Mouse (Mus musculus) liver, embryonic 15.5 days (tissue): ENCODE results near the gene Rpp14. TPM values are rescaled to one million over a fixed set of nuclear protein-coding genes. Genes with fewer than 3 reads are reported as not detected.
A peak's percentile ranks its signal among the peaks of the same experiment; 100 is the strongest.

Experiments used
- ATAC-seq: fragments of 200-750 bp; cut with Nextera tagmentation; 2 replicates; pipeline ENCODE4 v1.8.0; 2017; ENCODE audit warnings: moderate number of reproducible peaks, mild to moderate bottlenecking, moderate library complexity; ENCODE audit not compliant: insufficient read depth
- H3K27ac ChIP-seq: fragments of 300-500 bp; sonication (generic); replicated peaks from 2 replicates; pipeline ENCODE4 v1.5.1; 2015; ENCODE audit warnings: mild to moderate bottlenecking, inconsistent platforms
- H3K27me3 ChIP-seq: fragments of 300-500 bp; sonication (generic); 2 replicates; pipeline ENCODE4 v1.6.1; 2015; ENCODE audit warnings: mild to moderate bottlenecking, inconsistent platforms
- H3K36me3 ChIP-seq: fragments of 300-500 bp; sonication (generic); replicated peaks from 2 replicates; pipeline ENCODE4 v1.6.1; 2015; ENCODE audit warnings: moderate library complexity, mild to moderate bottlenecking, inconsistent platforms
- H3K4me1 ChIP-seq: fragments of 300-500 bp; sonication (generic); replicated peaks from 2 replicates; pipeline ENCODE4 v1.6.1; 2015; ENCODE audit warnings: inconsistent platforms
- H3K4me2 ChIP-seq: fragments of 300-500 bp; sonication (generic); 2 replicates; pipeline ENCODE4 v1.6.1; 2015; ENCODE audit warnings: moderate library complexity, mild to moderate bottlenecking, inconsistent platforms
- H3K4me3 ChIP-seq: fragments of 300-500 bp; sonication (generic); replicated peaks from 2 replicates; pipeline ENCODE4 v1.5.1; 2015; ENCODE audit warnings: mild to moderate bottlenecking, inconsistent platforms
- H3K9ac ChIP-seq: fragments of 300-500 bp; sonication (generic); 2 replicates; pipeline ENCODE4 v1.6.1; 2015; ENCODE audit warnings: moderate library complexity, mild to moderate bottlenecking, inconsistent platforms
- H3K9me3 ChIP-seq: fragments of 300-500 bp; sonication (generic); replicated peaks from 2 replicates; pipeline ENCODE4 v1.6.1; 2016; ENCODE audit warnings: inconsistent platforms
- WGBS: fragments of 180-500 bp; shearing (Covaris S2); methylation state at CpG from one replicate; pipeline ENCODE4 v1.1.7; 2015; ENCODE audit warnings: mixed read lengths; ENCODE audit not compliant: insufficient replicate concordance; 5-methylcytosine and 5-hydroxymethylcytosine counted together
- polyA plus RNA-seq: library from polyadenylated mRNA; unstranded; fragments of >200 nt; fragmentation: Nextera tagmentation; extraction: Ambion mirVana; gene quantifications from 2 replicates; pipeline ENCODE4 v1.2.1, GENCODE M21; 2015

Gene Rpp14
- polyA plus RNA-seq, 1 experiment from 2014 or later, result 19.9 TPM

DNA sequence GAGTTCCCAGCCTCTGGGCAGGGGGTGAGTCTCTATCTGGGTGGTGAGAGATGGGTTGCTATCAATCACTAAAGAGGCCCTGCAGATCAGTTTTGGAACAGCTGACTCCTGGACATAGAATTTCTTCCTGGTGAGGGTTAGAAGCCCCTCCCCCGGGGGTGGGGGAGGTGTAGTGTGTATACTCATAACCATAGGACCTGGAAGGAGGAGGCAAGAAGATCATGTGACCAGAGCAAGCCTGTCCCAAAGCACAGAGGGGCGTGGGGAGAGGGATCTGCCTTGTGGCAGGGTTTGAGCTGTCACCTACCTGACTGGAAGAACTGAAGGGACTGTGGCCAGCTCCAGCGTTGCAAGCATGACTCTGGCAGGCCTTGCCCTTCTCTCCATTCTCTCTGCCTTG is 18.1 kb upstream of the Rpp14 start:
- Histone ChIP-seq H3K9ac (no peak overlapping the region), H3K27me3 (0 out of 2 replicates have a peak, but pooled peaks cover 3% of the 10 kb centered on the region), H3K4me2 (no peak overlapping the region), H3K4me1 (peaks cover 24% of the 10 kb centered on the region), H3K9me3 (no peaks in the 10 kb centered on the region), H3K27ac (no peak overlapping the region), H3K36me3 (no peaks in the 10 kb centered on the region), H3K4me3 (no peak overlapping the region)
- 21% methylated on average over 3 of the region's 3 CpGs for WGBS
- ATAC-seq, result no peak

DNA sequence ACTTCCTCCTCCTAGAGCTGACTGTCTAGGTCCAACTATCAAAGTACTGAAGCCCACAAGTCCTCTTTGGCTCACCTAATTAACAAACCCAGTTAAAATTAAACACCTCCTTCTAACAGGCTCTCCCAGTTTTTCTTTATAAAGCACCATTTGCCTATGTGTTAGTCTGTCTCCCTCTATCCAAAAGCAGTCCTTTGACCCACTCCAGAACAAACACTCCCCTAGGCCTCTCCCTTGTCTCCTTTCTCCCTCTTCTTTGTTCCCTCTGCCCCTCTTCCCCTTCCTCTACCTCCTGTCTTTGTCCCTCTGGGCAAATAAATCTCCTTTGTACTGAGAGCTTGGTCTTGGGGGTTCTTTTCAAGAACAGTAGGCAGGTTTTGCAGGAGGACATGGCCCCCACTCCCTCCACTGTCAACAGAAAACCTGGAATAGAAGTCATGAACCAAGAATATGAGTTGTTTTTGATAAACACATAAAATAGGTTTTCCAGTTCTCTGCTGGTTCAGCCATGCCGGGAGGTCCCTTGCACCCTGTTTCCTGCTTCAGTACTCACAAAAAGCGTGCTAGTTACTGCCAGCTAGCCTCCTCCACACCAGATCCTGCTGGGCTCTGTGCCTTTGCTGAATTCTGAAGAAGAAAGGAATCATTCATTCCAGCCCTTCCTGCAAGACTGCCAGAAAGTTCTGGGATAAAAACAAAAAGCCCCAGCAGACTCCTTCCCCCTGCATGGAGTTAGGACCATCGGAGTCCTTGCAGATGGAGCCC is 17.4 kb upstream of the Rpp14 start:
- no peak overlapping the region for H3K4me2 ChIP-seq
- 68% methylated on average over 3 of the region's 3 CpGs for WGBS
- no peak for ATAC-seq

DNA sequence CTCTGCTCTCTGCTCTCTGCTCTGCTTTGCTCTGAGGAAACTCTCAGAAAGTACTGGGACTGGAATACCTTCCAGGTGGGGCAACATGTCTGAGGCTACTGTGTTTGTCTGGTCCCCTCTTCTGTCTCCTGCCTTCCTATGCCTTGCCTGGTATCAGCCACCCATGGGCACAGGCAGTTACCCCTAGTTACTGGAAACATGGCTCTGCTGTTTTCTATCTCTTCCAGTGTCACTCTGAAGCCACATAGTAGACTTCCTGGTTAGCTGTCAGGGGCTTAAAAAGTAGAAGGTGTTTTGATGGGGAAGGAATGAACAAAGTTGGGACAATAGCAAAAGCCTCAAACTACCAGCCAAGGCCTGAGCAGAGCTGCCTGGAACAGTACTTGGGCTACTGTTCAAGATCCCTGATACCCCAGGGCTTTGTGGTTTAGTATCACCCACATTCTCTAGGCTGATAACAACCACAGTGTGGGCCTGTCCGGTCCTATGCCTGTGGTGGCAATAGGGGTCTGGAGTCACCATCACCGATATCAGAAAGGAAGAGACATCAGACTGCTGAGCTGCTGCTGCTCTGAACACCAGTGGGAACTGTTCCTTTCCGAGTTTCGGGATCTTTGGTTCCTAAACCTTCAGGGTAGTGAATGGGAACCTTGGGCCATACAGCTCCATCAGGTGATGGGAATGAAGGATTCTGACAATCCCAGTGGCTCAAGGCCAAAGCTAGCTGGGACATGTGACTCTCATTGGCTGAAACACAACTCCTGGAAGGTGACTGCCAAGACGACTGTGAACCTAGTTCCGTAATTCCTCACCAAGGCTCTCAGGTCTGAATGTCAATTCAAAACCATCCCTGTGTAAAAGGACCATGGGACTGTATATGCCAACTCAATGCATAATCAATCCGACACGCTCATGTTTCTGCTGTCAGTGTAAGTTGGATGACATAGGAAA is 16.1 kb upstream of the Rpp14 start:
- no peak overlapping the region for H3K27ac ChIP-seq
- no peak overlapping the region for H3K4me2 ChIP-seq
- ATAC-seq, result peak; percentile 66; the same call in 1 of the 2 replicates
- 49% methylated on average over 8 of the region's 8 CpGs for WGBS
- no peak overlapping the region for H3K4me3 ChIP-seq
- 0 out of 2 replicates have a peak, but pooled peaks cover 7% of the 10 kb centered on the region for H3K27me3 ChIP-seq
- H3K9me3 ChIP-seq, result no peaks in the 10 kb centered on the region
- H3K9ac ChIP-seq, result no peak overlapping the region
- no peaks in the 10 kb centered on the region for H3K36me3 ChIP-seq
- H3K4me1 ChIP-seq, result peaks cover 24% of the 10 kb centered on the region

More for the DNA sequence above, 17.4 kb upstream of the Rpp14 start:
- H3K9ac ChIP-seq, result no peak overlapping the region
- H3K36me3 ChIP-seq, result no peaks in the 10 kb centered on the region
- no peaks in the 10 kb centered on the region for H3K9me3 ChIP-seq
- peaks cover 24% of the 10 kb centered on the region for H3K4me1 ChIP-seq
- H3K4me3 ChIP-seq, result no peak overlapping the region
- no peak overlapping the region for H3K27ac ChIP-seq
- H3K27me3 ChIP-seq, result 0 out of 2 replicates have a peak, but pooled peaks cover 7% of the 10 kb centered on the region

DNA sequence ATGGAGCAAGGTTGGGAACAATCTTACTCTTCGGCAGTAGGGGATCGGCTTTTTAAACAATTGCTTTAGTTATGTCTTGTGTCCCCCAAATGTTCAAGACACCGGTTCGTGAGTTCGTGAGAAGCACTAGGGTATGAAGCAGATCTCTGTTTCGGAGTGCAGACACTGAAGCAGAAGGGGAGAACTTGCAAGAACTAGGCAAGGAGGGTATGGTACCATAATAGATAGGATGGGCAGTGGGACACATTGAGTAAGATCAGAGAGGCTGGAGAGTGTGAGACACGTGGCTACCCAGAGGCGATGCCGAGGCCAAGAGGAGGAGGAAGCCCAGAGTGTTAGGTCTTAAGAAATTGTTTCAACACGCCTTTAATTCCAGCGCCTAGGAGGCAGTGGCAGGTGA is 551 bp downstream of the Rpp14 start:
- Histone ChIP-seq H3K36me3 (peaks cover 21% of the 10 kb centered on the region), H3K9me3 (no peaks in the 10 kb centered on the region), H3K4me1 (peaks cover 29% of the 10 kb centered on the region), H3K4me2 (peak overlapping the region; percentile 94), H3K27me3 (no peaks in the 10 kb centered on the region), H3K4me3 (peak overlapping the region; percentile 87), H3K9ac (peak overlapping the region; percentile 78), H3K27ac (peak overlapping the region; percentile 93)
- 1% methylated on average over 11 of the region's 11 CpGs for WGBS
- peak; percentile 44 for ATAC-seq

DNA sequence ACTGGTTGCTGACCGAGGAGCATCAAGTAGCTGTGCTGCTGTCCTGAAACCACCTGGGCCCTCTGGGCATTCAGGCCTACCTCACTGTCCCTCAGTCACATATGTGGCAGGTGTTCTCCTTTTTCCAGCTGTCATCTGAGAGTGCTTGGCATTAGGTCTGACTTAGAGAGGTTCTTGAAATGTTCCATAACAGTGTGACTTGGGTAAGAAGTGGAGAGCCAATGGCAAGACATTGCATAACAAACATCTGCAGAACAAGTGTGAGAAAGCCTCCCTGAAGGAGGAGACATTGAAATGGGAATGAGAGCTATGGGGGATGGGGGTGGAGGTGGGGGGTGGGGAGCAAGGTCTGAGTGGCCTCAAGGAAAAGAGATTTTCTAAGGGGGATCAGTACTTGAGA is 2.8 kb downstream of the Rpp14 start:
- no peak overlapping the region for H3K4me3 ChIP-seq
- no peak overlapping the region for H3K4me2 ChIP-seq
- H3K27me3 ChIP-seq, result no peaks in the 10 kb centered on the region
- peaks cover 37% of the 10 kb centered on the region for H3K36me3 ChIP-seq
- peaks cover 29% of the 10 kb centered on the region for H3K4me1 ChIP-seq
- no peak overlapping the region for H3K9ac ChIP-seq
- H3K9me3 ChIP-seq, result no peaks in the 10 kb centered on the region
- ATAC-seq, result no peak
- 88% methylated on average over 1 of the region's 1 CpGs for WGBS
- no peak overlapping the region for H3K27ac ChIP-seq

DNA sequence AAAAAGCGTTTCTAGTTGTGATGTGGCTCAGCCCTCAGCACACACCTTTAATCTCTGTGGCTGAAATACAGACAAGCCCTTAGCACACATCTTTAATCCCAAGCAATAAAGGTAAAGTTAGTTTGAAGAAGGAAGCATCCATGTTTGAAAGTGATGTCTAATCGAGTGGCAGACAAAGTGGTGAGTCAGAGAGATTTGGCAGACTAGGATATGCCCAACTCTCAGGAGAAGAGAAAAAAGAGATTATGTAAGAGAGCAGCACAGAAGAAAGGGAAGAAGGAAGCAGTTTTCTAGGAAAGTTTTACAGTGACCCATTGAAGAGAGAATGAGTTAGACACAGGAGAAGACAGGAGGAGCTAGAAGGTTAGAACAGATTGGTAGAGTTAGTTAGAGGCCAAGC is 8.8 kb downstream of the Rpp14 start:
- H3K4me3 ChIP-seq, result no peak overlapping the region
- H3K9ac ChIP-seq, result no peak overlapping the region
- WGBS, result 72% methylated on average over 2 of the region's 2 CpGs
- ATAC-seq, result no peak
- H3K4me2 ChIP-seq, result no peak overlapping the region
- H3K27me3 ChIP-seq, result no peaks in the 10 kb centered on the region
- no peak overlapping the region for H3K27ac ChIP-seq
- peaks cover 10% of the 10 kb centered on the region for H3K4me1 ChIP-seq
- H3K36me3 ChIP-seq, result peaks cover 56% of the 10 kb centered on the region
- no peaks in the 10 kb centered on the region for H3K9me3 ChIP-seq

DNA sequence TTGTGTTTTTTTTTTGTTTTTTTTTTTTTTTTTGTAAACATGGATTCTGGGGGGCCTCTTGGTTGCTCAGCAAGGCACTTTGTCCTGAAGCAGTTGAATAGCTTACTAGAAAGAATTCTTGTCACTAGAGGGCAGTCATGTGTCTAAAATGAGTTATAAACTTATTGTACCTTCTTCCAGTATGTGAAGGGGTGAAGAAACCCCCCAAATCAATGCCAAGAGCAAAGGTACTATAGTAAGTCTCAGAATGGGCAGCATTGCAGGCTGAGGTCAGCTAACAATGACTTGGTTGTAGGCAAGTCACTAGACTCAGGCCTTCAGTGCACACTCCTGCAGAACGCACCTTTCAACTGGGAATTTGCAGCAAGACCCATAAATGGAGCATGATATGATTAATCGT is 12.4 kb downstream of the Rpp14 start:
- ATAC-seq, result no peak
- no peak overlapping the region for H3K9ac ChIP-seq
- H3K9me3 ChIP-seq, result no peaks in the 10 kb centered on the region
- H3K27ac ChIP-seq, result no peak overlapping the region
- H3K27me3 ChIP-seq, result no peaks in the 10 kb centered on the region
- H3K4me3 ChIP-seq, result no peak overlapping the region
- peaks cover 25% of the 10 kb centered on the region for H3K4me1 ChIP-seq
- H3K36me3 ChIP-seq, result peaks cover 29% of the 10 kb centered on the region
- H3K4me2 ChIP-seq, result no peak overlapping the region
- 74% methylated on average over 2 of the region's 2 CpGs for WGBS

DNA sequence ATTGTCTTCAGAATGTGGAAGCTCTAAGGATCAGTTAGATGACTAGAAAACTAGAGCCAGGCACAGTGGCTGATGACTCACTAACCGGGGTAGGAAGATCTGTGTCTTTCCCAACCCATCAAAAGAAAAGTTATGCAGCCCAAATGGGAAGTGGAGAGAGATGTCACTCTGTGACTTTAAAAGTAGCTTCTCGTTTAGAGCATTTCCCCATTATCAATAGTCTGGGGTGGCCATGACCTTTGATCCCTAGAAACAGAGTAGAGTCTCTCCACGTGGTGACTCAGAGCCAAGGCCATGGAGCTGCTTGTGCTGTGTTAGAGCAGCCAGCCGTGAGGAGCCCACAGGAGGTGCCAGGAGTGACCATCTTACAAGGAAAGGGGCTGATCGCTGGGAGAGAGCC is 13.3 kb downstream of the Rpp14 start:
- Histone ChIP-seq H3K36me3 (peaks cover 24% of the 10 kb centered on the region), H3K9ac (no peak overlapping the region), H3K27ac (0 out of 2 replicates have a peak overlapping the region, but pooled peaks have one; percentile 33), H3K4me1 (peaks cover 30% of the 10 kb centered on the region), H3K9me3 (no peaks in the 10 kb centered on the region), H3K4me3 (no peak overlapping the region), H3K27me3 (no peaks in the 10 kb centered on the region), H3K4me2 (no peak overlapping the region)
- ATAC-seq, result no peak
- 42% methylated on average over 5 of the region's 5 CpGs for WGBS

DNA sequence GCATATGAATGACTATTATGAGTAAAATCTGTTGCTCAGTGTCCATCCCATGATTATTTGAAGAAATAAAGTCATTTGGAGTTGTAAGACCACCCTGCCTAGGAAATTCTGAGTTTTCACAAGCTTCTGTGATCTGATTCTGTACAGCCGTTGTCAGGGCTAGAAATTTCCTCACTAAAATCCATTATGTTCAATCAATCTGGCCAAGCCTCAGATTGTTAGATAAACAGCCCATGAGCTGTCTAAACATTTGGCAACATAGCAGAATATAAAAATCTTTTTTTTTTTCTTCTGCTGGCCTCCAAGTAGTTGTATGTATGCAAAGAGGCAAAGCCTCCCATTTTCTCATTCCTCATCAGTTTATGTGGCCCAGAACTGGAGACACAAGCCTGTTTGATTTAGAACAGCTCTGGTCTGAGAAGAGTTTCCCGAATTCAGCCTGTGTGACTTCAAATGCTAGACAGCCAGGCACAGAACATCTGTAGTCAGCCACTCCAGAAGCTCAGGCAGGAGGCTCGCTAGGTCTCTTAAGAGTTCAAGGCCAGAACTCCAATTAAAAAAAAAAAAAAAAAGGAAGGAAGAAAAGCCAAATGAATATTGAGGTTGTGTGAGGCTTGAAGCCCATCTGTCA is 14.9 kb downstream of the Rpp14 start:
- Histone ChIP-seq H3K9me3 (no peaks in the 10 kb centered on the region), H3K4me1 (peaks cover 40% of the 10 kb centered on the region), H3K27me3 (no peaks in the 10 kb centered on the region), H3K36me3 (peaks cover 8% of the 10 kb centered on the region), H3K4me2 (no peak overlapping the region), H3K27ac (peak overlapping the region; percentile 7; the same call in 1 of the 2 replicates), H3K9ac (no peak overlapping the region), H3K4me3 (no peak overlapping the region)
- no peak for ATAC-seq
- 34% methylated on average over 3 of the region's 3 CpGs for WGBS

DNA sequence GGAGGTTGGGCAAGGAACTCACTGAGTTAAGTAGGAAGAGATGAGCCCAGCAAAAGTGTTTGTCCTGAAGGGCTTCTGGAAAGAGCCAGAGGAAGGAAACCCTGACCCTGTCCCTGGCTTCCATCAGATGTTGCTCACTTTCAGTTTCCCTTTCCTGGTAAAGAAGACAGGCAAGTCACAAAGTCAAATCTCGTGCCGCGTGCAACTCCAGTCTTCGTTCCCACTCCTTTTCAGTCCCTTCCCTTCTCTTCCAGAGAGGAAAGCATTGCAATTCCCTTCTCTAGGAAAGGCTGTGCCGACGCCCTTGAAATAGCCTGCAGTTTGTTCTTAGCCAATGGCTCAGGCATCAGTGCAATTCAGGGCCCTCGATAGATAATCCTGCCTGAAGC is 15.4 kb downstream of the Rpp14 start:
- 29% methylated on average over 7 of the region's 7 CpGs for WGBS
- Histone ChIP-seq H3K27ac (0 out of 2 replicates have a peak overlapping the region, but pooled peaks have one; percentile 7), H3K9me3 (no peaks in the 10 kb centered on the region), H3K9ac (no peak overlapping the region), H3K4me1 (peaks cover 45% of the 10 kb centered on the region), H3K4me2 (peak overlapping the region; percentile 9), H3K4me3 (no peak overlapping the region), H3K27me3 (no peaks in the 10 kb centered on the region), H3K36me3 (peaks cover 3% of the 10 kb centered on the region)
- ATAC-seq, result no peak
